Mouse (Mus musculus) embryonic facial prominence, embryonic 15.5 days (tissue): ENCODE results near the gene Ddx6. TPM values are rescaled to one million over a fixed set of nuclear protein-coding genes. Genes with fewer than 3 reads are reported as not detected.
"Not testable (repeated sequence)": the region's sequence is repeated elsewhere in the genome, so short reads cannot be mapped to it uniquely, and the experiment has no call there.

ENCODE experiments used
- ATAC-seq: fragments of 200-750 bp; cut with Nextera tagmentation; 2 replicates; pipeline ENCODE4 v1.8.0; 2017; ENCODE audit warnings: low read depth, moderate TSS enrichment; ENCODE audit not compliant: insufficient number of reproducible peaks, low FRiP score, low TSS enrichment
- H3K27ac ChIP-seq: fragments of 300-500 bp; sonication (generic); replicated peaks from 2 replicates; pipeline ENCODE4 v1.5.1; 2015; ENCODE audit warnings: mild to moderate bottlenecking, inconsistent platforms
- H3K27me3 ChIP-seq: fragments of 300-500 bp; sonication (generic); 2 replicates; pipeline ENCODE4 v1.6.1; 2015; ENCODE audit warnings: inconsistent platforms
- H3K36me3 ChIP-seq: fragments of 300-500 bp; sonication (generic); 2 replicates; pipeline ENCODE4 v1.6.1; 2015; ENCODE audit warnings: mild to moderate bottlenecking, inconsistent platforms
- H3K4me1 ChIP-seq: fragments of 300-500 bp; sonication (generic); 2 replicates; pipeline ENCODE4 v1.6.1; 2015; ENCODE audit warnings: inconsistent platforms
- H3K4me2 ChIP-seq: fragments of 300-500 bp; sonication (generic); replicated peaks from 2 replicates; pipeline ENCODE4 v1.6.1; 2015; ENCODE audit warnings: mild to moderate bottlenecking, inconsistent platforms
- H3K4me3 ChIP-seq: fragments of 300-500 bp; sonication (generic); replicated peaks from 2 replicates; pipeline ENCODE4 v1.5.1; 2015; ENCODE audit warnings: mild to moderate bottlenecking, inconsistent platforms
- H3K9ac ChIP-seq: fragments of 300-500 bp; sonication (generic); 2 replicates; pipeline ENCODE4 v1.6.1; 2015; ENCODE audit warnings: inconsistent platforms
- H3K9me3 ChIP-seq: fragments of 300-500 bp; sonication (generic); replicated peaks from 2 replicates; pipeline ENCODE4 v1.6.1; 2016; ENCODE audit warnings: inconsistent platforms
- WGBS: fragments of 180-500 bp; shearing (Covaris S2); methylation state at CpG from one replicate; pipeline ENCODE4 v1.1.7; 2015; 5-methylcytosine and 5-hydroxymethylcytosine counted together
- polyA plus RNA-seq: library from polyadenylated mRNA; unstranded; fragments of >200 nt; fragmentation: Nextera tagmentation; extraction: Ambion mirVana; gene quantifications from 2 replicates; pipeline ENCODE4 v1.2.1, GENCODE M21; 2015

Gene Ddx6
- polyA plus RNA-seq, 1 experiment from 2014 or later = 15.3 TPM

- peaks cover 41% of the 10 kb centered on the region for H3K36me3 ChIP-seq
Measured at GRCm38 (mm10) chr9:44607306-44607705, 2.6 kb downstream of the Ddx6 start.

GRCm38 (mm10) chr9:44610371-44610770, 5.7 kb downstream of the Ddx6 start:
- Histone ChIP-seq H3K36me3 (peaks cover 68% of the 10 kb centered on the region), H3K27me3 (no peaks in the 10 kb centered on the region), H3K4me1 (peaks cover 15% of the 10 kb centered on the region), H3K9me3 (no peaks in the 10 kb centered on the region), H3K9ac (no peak overlapping the region), H3K4me3 (no peak overlapping the region), H3K4me2 (no peak overlapping the region), H3K27ac (no peak overlapping the region)
- 97% methylated on average over 25 of the region's 25 CpGs for WGBS
- no peak for ATAC-seq

More at GRCm38 (mm10) chr9:44607306-44607705, 2.6 kb downstream of the Ddx6 start:
- no peak for ATAC-seq
- Histone ChIP-seq H3K4me1 (peaks cover 22% of the 10 kb centered on the region), H3K27ac (no peak overlapping the region), H3K9me3 (no peaks in the 10 kb centered on the region), H3K4me2 (peak overlapping the region; percentile 49), H3K27me3 (no peaks in the 10 kb centered on the region), H3K9ac (no peak overlapping the region), H3K4me3 (peak overlapping the region; percentile 15; the same call in 1 of the 2 replicates)
- 52% methylated on average over 4 of the region's 4 CpGs for whole genome bisulfite sequencing

GRCm38 (mm10) chr9:44613081-44613480, 8.4 kb downstream of the Ddx6 start:
- H3K36me3 ChIP-seq = peaks cover 87% of the 10 kb centered on the region
- H3K4me2 ChIP-seq, H3K4me1 ChIP-seq, H3K9me3 ChIP-seq, ATAC-seq, H3K27me3 ChIP-seq, H3K27ac ChIP-seq, H3K9ac ChIP-seq, H3K4me3 ChIP-seq: not testable (repeated sequence)
- WGBS = 79% methylated on average over 1 of the region's 1 CpGs

GRCm38 (mm10) chr9:44621114-44621513, 16.4 kb downstream of the Ddx6 start:
- Histone ChIP-seq H3K27ac (no peak overlapping the region), H3K4me2 (no peak overlapping the region), H3K27me3 (no peaks in the 10 kb centered on the region), H3K4me1 (no peaks in the 10 kb centered on the region), H3K4me3 (no peak overlapping the region), H3K36me3 (peaks cover 79% of the 10 kb centered on the region), H3K9ac (no peak overlapping the region), H3K9me3 (no peaks in the 10 kb centered on the region)
- WGBS = 82% methylated on average over 3 of the region's 3 CpGs
- no peak for ATAC-seq

GRCm38 (mm10) chr9:44624390-44624789, 19.7 kb downstream of the Ddx6 start:
- H3K27ac ChIP-seq = no peak overlapping the region
- H3K36me3 ChIP-seq = peaks cover 75% of the 10 kb centered on the region
- ATAC-seq = no peak
- no peak overlapping the region for H3K4me2 ChIP-seq
- H3K4me1 ChIP-seq = no peaks in the 10 kb centered on the region
- H3K27me3 ChIP-seq = no peaks in the 10 kb centered on the region
- H3K9ac ChIP-seq = no peak overlapping the region
- 62% methylated on average over 5 of the region's 5 CpGs for WGBS
- no peak overlapping the region for H3K4me3 ChIP-seq
- no peaks in the 10 kb centered on the region for H3K9me3 ChIP-seq

GRCm38 (mm10) chr9:44626268-44626667, 21.6 kb downstream of the Ddx6 start:
- H3K4me3 ChIP-seq = no peak overlapping the region
- H3K9ac ChIP-seq = no peak overlapping the region
- no peaks in the 10 kb centered on the region for H3K4me1 ChIP-seq
- H3K36me3 ChIP-seq = peaks cover 77% of the 10 kb centered on the region
- no peak overlapping the region for H3K4me2 ChIP-seq
- no peaks in the 10 kb centered on the region for H3K9me3 ChIP-seq
- H3K27me3 ChIP-seq = no peaks in the 10 kb centered on the region
- WGBS = 86% methylated on average over 5 of the region's 5 CpGs
- ATAC-seq = no peak
- H3K27ac ChIP-seq = no peak overlapping the region

- H3K4me3 ChIP-seq = no peak overlapping the region
- H3K27ac ChIP-seq = no peak overlapping the region
- no peaks in the 10 kb centered on the region for H3K9me3 ChIP-seq
- H3K4me1 ChIP-seq = no peaks in the 10 kb centered on the region
- 64% methylated on average over 15 of the region's 15 CpGs for WGBS
- H3K36me3 ChIP-seq = peaks cover 58% of the 10 kb centered on the region
- H3K4me2 ChIP-seq = no peak overlapping the region
- H3K27me3 ChIP-seq = no peaks in the 10 kb centered on the region
- ATAC-seq = no peak
- no peak overlapping the region for H3K9ac ChIP-seq
Measured at GRCm38 (mm10) chr9:44637551-44638169, 33.0 kb downstream of the Ddx6 start.

GRCm38 (mm10) chr9:44638726-44639125, 34.0 kb downstream of the Ddx6 start:
- not testable (repeated sequence) for H3K27me3 ChIP-seq, H3K9me3 ChIP-seq, H3K27ac ChIP-seq, H3K4me3 ChIP-seq, ATAC-seq, H3K9ac ChIP-seq, H3K4me1 ChIP-seq, H3K4me2 ChIP-seq
- peaks cover 48% of the 10 kb centered on the region for H3K36me3 ChIP-seq
- WGBS = 86% methylated on average over 9 of the region's 9 CpGs

GRCm38 (mm10) chr9:44640028-44640427, 35.3 kb downstream of the Ddx6 start:
- not testable (repeated sequence) for ATAC-seq

GRCm38 (mm10) chr9:44640646-44641357, 36.1 kb downstream of the Ddx6 start:
- no peak overlapping the region for H3K27ac ChIP-seq
- no peak overlapping the region for H3K9ac ChIP-seq
- no peak overlapping the region for H3K4me3 ChIP-seq
- no peaks in the 10 kb centered on the region for H3K9me3 ChIP-seq
- H3K36me3 ChIP-seq = peaks cover 28% of the 10 kb centered on the region
- no peak overlapping the region for H3K4me2 ChIP-seq
- WGBS = 84% methylated on average over 3 of the region's 3 CpGs
- H3K27me3 ChIP-seq = no peaks in the 10 kb centered on the region
- H3K4me1 ChIP-seq = 0 out of 2 replicates have a peak, but pooled peaks cover 3% of the 10 kb centered on the region
- no peak for ATAC-seq

More at GRCm38 (mm10) chr9:44640028-44640427, 35.3 kb downstream of the Ddx6 start:
- not testable (repeated sequence) for H3K9me3 ChIP-seq, H3K27ac ChIP-seq, H3K27me3 ChIP-seq, H3K4me1 ChIP-seq, H3K9ac ChIP-seq, H3K4me3 ChIP-seq, H3K4me2 ChIP-seq
- 85% methylated on average over 1 of the region's 1 CpGs for WGBS
- H3K36me3 ChIP-seq = peaks cover 35% of the 10 kb centered on the region

- H3K27ac ChIP-seq = no peak overlapping the region
- H3K4me3 ChIP-seq = no peak overlapping the region
- no peaks in the 10 kb centered on the region for H3K9me3 ChIP-seq
- H3K4me1 ChIP-seq = 0 out of 2 replicates have a peak, but pooled peaks cover 6% of the 10 kb centered on the region
- 97% methylated on average over 2 of the region's 2 CpGs for WGBS
- H3K36me3 ChIP-seq = peaks cover 20% of the 10 kb centered on the region
- H3K4me2 ChIP-seq = no peak overlapping the region
- no peak overlapping the region for H3K9ac ChIP-seq
- H3K27me3 ChIP-seq = no peaks in the 10 kb centered on the region
- no peak for ATAC-seq
Measured at GRCm38 (mm10) chr9:44641616-44642015, 36.9 kb downstream of the Ddx6 start.
